35 mouse cellular contexts compared by ENCODE assay signal in the genomic region with DNA sequence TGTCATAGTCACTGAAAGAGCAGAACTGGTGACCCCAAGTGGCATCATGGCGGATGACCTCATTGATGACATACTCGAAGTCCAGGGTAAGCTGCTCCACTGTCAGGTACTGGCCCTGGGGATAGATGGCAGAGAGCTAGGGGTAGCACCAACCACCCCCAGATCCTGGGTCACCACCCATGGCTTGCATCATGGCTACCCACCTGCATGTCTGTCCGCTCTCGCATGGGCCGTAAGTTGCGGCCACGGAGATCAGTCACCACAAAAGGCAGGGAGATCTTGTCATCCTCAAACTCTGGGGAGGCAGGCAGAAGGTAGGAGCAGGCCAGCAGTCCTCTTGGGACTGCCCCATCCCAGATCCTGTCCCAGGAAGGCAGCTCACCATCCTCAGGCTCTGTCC. TPM values are rescaled to one million over a fixed set of nuclear protein-coding genes. Genes with fewer than 3 reads are reported as not detected.
"Had no signal": no experiment of that assay in that cellular context is flagged by ENCODE, and none has a peak within 500 bp of the region (broad histone marks: within the 10 kb centered on the region; RNA-seq: fewer than 3 reads in every experiment).

No protein-coding gene starts in this region.

- H3K27ac ChIP-seq: heart, adult 2 months; heart, embryonic 10.5 days; heart, embryonic 13.5 days; heart, embryonic 15.5 days; hindbrain, embryonic 10.5 days; hindbrain, embryonic 12.5 days; hindbrain, embryonic 13.5 days; hindbrain, embryonic 14.5 days; hindbrain, embryonic 15.5 days; hindbrain, postnatal 0 days; intestine, embryonic 15.5 days; kidney, embryonic 15.5 days; kidney, postnatal 0 days; layer of hippocampus, adult 2 months had no signal

- DNase-seq: heart, adult 2 months; heart, postnatal 10 days; heart, postnatal 14 days; heart, postnatal 4 days; kidney, adult 8-10 months; kidney, postnatal 10 days; kidney, postnatal 14 days; kidney, postnatal 25 days; kidney, postnatal 4 days; layer of hippocampus, adult 9-11 months; layer of hippocampus, postnatal 36 days had no signal

- ATAC-seq: hindbrain, embryonic 16.5 days; hindbrain, postnatal 0 days; inflammation-experienced regulatory T-cells, adult 6 months; intestine, embryonic 15.5 days had no signal

- H3K27me3 ChIP-seq: heart, embryonic 12.5 days; heart, embryonic 13.5 days; heart, embryonic 15.5 days; hindbrain, embryonic 12.5 days; hindbrain, embryonic 13.5 days; hindbrain, embryonic 15.5 days; intestine, embryonic 15.5 days; kidney, embryonic 15.5 days had no signal

- H3K4me3 ChIP-seq: heart, adult 2 months; heart, embryonic 10.5 days; heart, embryonic 12.5 days; heart, embryonic 13.5 days; heart, embryonic 15.5 days; hindbrain, embryonic 10.5 days; hindbrain, embryonic 12.5 days; hindbrain, embryonic 13.5 days; hindbrain, embryonic 15.5 days; intestine, embryonic 15.5 days; kidney, embryonic 15.5 days; layer of hippocampus, adult 2 months had no signal

- H3K9ac ChIP-seq: heart, embryonic 12.5 days; heart, embryonic 13.5 days; heart, embryonic 15.5 days; hindbrain, embryonic 12.5 days; hindbrain, embryonic 13.5 days; hindbrain, embryonic 14.5 days; hindbrain, embryonic 15.5 days; intestine, embryonic 15.5 days; kidney, embryonic 15.5 days had no signal

- H3K9me3 ChIP-seq: heart, embryonic 10.5 days; heart, embryonic 12.5 days; heart, embryonic 13.5 days; heart, embryonic 15.5 days; hindbrain, embryonic 10.5 days; hindbrain, embryonic 12.5 days; hindbrain, embryonic 13.5 days; hindbrain, embryonic 15.5 days; intestine, embryonic 15.5 days; kidney, embryonic 15.5 days had no signal

- H3K4me2 ChIP-seq: heart, embryonic 11.5 days; heart, embryonic 12.5 days; heart, embryonic 13.5 days; heart, embryonic 15.5 days; hindbrain, embryonic 12.5 days; hindbrain, embryonic 13.5 days; hindbrain, embryonic 14.5 days; hindbrain, embryonic 15.5 days; intestine, embryonic 15.5 days; kidney, embryonic 15.5 days had no signal

RNA-seq across cellular contexts. Expression of gene Podnl1, which starts 27.4 kb away (rescaled TPM):
- total RNA-seq: heart, adult 2 months; heart, postnatal 25 days; heart, postnatal 4 days; hindbrain, postnatal 0 days; layer of hippocampus, adult 18-20 months; layer of hippocampus, adult 2 months; layer of hippocampus, adult 8-10 months; layer of hippocampus, postnatal 10 days; layer of hippocampus, postnatal 14 days; layer of hippocampus, postnatal 25 days; layer of hippocampus, postnatal 36 days; left cerebral cortex, adult 18-20 months had no signal
